Mouse (Mus musculus) embryonic facial prominence, embryonic 15.5 days (tissue): ENCODE measurements at regions not wholly inside any gene's neighbourhood (a gene's known extent, or its start where the extent isn't known, plus 50 kb on each side); places are given as distances from the start of the nearest gene placed in this dataset.

Source experiments
- ATAC-seq: fragments of 200-750 bp; cut with Nextera tagmentation; 2 replicates; pipeline ENCODE4 v1.8.0; 2017; ENCODE audit warnings: low read depth, moderate TSS enrichment; ENCODE audit not compliant: insufficient number of reproducible peaks, low FRiP score, low TSS enrichment
- H3K27ac ChIP-seq: fragments of 300-500 bp; sonication (generic); replicated peaks from 2 replicates; pipeline ENCODE4 v1.5.1; 2015; ENCODE audit warnings: mild to moderate bottlenecking, inconsistent platforms
- H3K27me3 ChIP-seq: fragments of 300-500 bp; sonication (generic); 2 replicates; pipeline ENCODE4 v1.6.1; 2015; ENCODE audit warnings: inconsistent platforms
- H3K36me3 ChIP-seq: fragments of 300-500 bp; sonication (generic); 2 replicates; pipeline ENCODE4 v1.6.1; 2015; ENCODE audit warnings: mild to moderate bottlenecking, inconsistent platforms
- H3K4me1 ChIP-seq: fragments of 300-500 bp; sonication (generic); 2 replicates; pipeline ENCODE4 v1.6.1; 2015; ENCODE audit warnings: inconsistent platforms
- H3K4me2 ChIP-seq: fragments of 300-500 bp; sonication (generic); replicated peaks from 2 replicates; pipeline ENCODE4 v1.6.1; 2015; ENCODE audit warnings: mild to moderate bottlenecking, inconsistent platforms
- H3K4me3 ChIP-seq: fragments of 300-500 bp; sonication (generic); replicated peaks from 2 replicates; pipeline ENCODE4 v1.5.1; 2015; ENCODE audit warnings: mild to moderate bottlenecking, inconsistent platforms
- H3K9ac ChIP-seq: fragments of 300-500 bp; sonication (generic); 2 replicates; pipeline ENCODE4 v1.6.1; 2015; ENCODE audit warnings: inconsistent platforms
- H3K9me3 ChIP-seq: fragments of 300-500 bp; sonication (generic); replicated peaks from 2 replicates; pipeline ENCODE4 v1.6.1; 2016; ENCODE audit warnings: inconsistent platforms
- WGBS: fragments of 180-500 bp; shearing (Covaris S2); methylation state at CpG from one replicate; pipeline ENCODE4 v1.1.7; 2015; 5-methylcytosine and 5-hydroxymethylcytosine counted together

GRCm38 (mm10) chr10:119146342-119146741, 93.5 kb downstream of the Cand1 start:
- no peak overlapping the region for H3K27ac ChIP-seq
- H3K36me3 ChIP-seq = no peaks in the 10 kb centered on the region
- peak; percentile 73 for ATAC-seq
- WGBS = 59% methylated on average over 6 of the region's 6 CpGs
- no peak overlapping the region for H3K4me2 ChIP-seq
- no peak overlapping the region for H3K4me3 ChIP-seq
- no peaks in the 10 kb centered on the region for H3K4me1 ChIP-seq
- no peak overlapping the region for H3K9ac ChIP-seq
- H3K27me3 ChIP-seq = no peaks in the 10 kb centered on the region
- no peaks in the 10 kb centered on the region for H3K9me3 ChIP-seq

GRCm38 (mm10) chr10:119142866-119143265, 97.0 kb downstream of the Cand1 start:
- Histone ChIP-seq H3K27ac (no peak overlapping the region), H3K4me3 (no peak overlapping the region), H3K9me3 (no peaks in the 10 kb centered on the region), H3K36me3 (no peaks in the 10 kb centered on the region), H3K4me1 (no peaks in the 10 kb centered on the region), H3K27me3 (no peaks in the 10 kb centered on the region), H3K9ac (no peak overlapping the region), H3K4me2 (no peak overlapping the region)
- ATAC-seq = no peak
- 91% methylated on average over 6 of the region's 6 CpGs for WGBS

- Histone ChIP-seq H3K4me1 (no peaks in the 10 kb centered on the region), H3K9ac (no peak overlapping the region), H3K4me2 (no peak overlapping the region), H3K4me3 (no peak overlapping the region), H3K9me3 (no peaks in the 10 kb centered on the region), H3K27ac (no peak overlapping the region), H3K36me3 (no peaks in the 10 kb centered on the region), H3K27me3 (no peaks in the 10 kb centered on the region)
- 57% methylated on average over 5 of the region's 5 CpGs for WGBS
- ATAC-seq = no peak
Measured at GRCm38 (mm10) chr10:119142307-119142706, 97.5 kb downstream of the Cand1 start.

- ATAC-seq = no peak
- WGBS = 68% methylated on average over 6 of the region's 6 CpGs
- no peak overlapping the region for H3K27ac ChIP-seq
- no peak overlapping the region for H3K9ac ChIP-seq
- no peaks in the 10 kb centered on the region for H3K4me1 ChIP-seq
- H3K4me3 ChIP-seq = no peak overlapping the region
- H3K36me3 ChIP-seq = no peaks in the 10 kb centered on the region
- no peaks in the 10 kb centered on the region for H3K9me3 ChIP-seq
- no peaks in the 10 kb centered on the region for H3K27me3 ChIP-seq
- H3K4me2 ChIP-seq = no peak overlapping the region
Measured at GRCm38 (mm10) chr10:119138237-119138636, 101.6 kb downstream of the Cand1 start.

- Histone ChIP-seq H3K36me3 (no peaks in the 10 kb centered on the region), H3K4me3 (no peak overlapping the region), H3K4me1 (peaks cover 8% of the 10 kb centered on the region; the same call in 1 of the 2 replicates), H3K27me3 (no peaks in the 10 kb centered on the region), H3K9ac (no peak overlapping the region), H3K9me3 (no peaks in the 10 kb centered on the region), H3K27ac (no peak overlapping the region), H3K4me2 (no peak overlapping the region)
- ATAC-seq = no peak
- 55% methylated on average over 11 of the region's 11 CpGs for WGBS
Measured at GRCm38 (mm10) chr10:119135489-119135924, 104.3 kb downstream of the Cand1 start.

- Histone ChIP-seq H3K36me3 (no peaks in the 10 kb centered on the region), H3K9ac (no peak overlapping the region), H3K4me2 (no peak overlapping the region), H3K4me3 (no peak overlapping the region), H3K27ac (no peak overlapping the region), H3K27me3 (no peaks in the 10 kb centered on the region), H3K9me3 (no peaks in the 10 kb centered on the region), H3K4me1 (peaks cover 8% of the 10 kb centered on the region; the same call in 1 of the 2 replicates)
- no peak for ATAC-seq
- WGBS = 65% methylated on average over 10 of the region's 10 CpGs
Measured at GRCm38 (mm10) chr10:119134797-119135488, 104.9 kb downstream of the Cand1 start.

GRCm38 (mm10) chr10:119131977-119132376, 107.9 kb downstream of the Cand1 start:
- no peaks in the 10 kb centered on the region for H3K9me3 ChIP-seq
- WGBS = 24% methylated on average over 16 of the region's 16 CpGs
- H3K4me1 ChIP-seq = peaks cover 8% of the 10 kb centered on the region; the same call in 1 of the 2 replicates
- H3K27ac ChIP-seq = no peak overlapping the region
- H3K9ac ChIP-seq = no peak overlapping the region
- peak overlapping the region; percentile 15; the same call in 1 of the 2 replicates for H3K4me3 ChIP-seq
- no peaks in the 10 kb centered on the region for H3K27me3 ChIP-seq
- H3K4me2 ChIP-seq = peak overlapping the region; percentile 41
- ATAC-seq = no peak
- H3K36me3 ChIP-seq = no peaks in the 10 kb centered on the region

GRCm38 (mm10) chr10:119130676-119131075, 109.2 kb downstream of the Cand1 start:
- Histone ChIP-seq H3K9me3 (no peaks in the 10 kb centered on the region), H3K9ac (no peak overlapping the region), H3K36me3 (no peaks in the 10 kb centered on the region), H3K4me2 (no peak overlapping the region), H3K4me3 (no peak overlapping the region), H3K27me3 (no peaks in the 10 kb centered on the region), H3K4me1 (peaks cover 8% of the 10 kb centered on the region; the same call in 1 of the 2 replicates), H3K27ac (no peak overlapping the region)
- WGBS = 82% methylated on average over 6 of the region's 6 CpGs
- no peak for ATAC-seq

- H3K4me2 ChIP-seq = no peak overlapping the region
- WGBS = 83% methylated on average over 3 of the region's 3 CpGs
- no peak for ATAC-seq
Measured at GRCm38 (mm10) chr10:119128035-119128434, 111.8 kb downstream of the Cand1 start.

GRCm38 (mm10) chr10:119123517-119123916, 116.3 kb downstream of the Cand1 start:
- no peak overlapping the region for H3K27ac ChIP-seq
- no peak overlapping the region for H3K4me2 ChIP-seq
- H3K27me3 ChIP-seq = no peaks in the 10 kb centered on the region
- no peak for ATAC-seq
- H3K4me1 ChIP-seq = no peaks in the 10 kb centered on the region
- H3K9ac ChIP-seq = no peak overlapping the region
- no peaks in the 10 kb centered on the region for H3K36me3 ChIP-seq
- no peak overlapping the region for H3K4me3 ChIP-seq
- no peaks in the 10 kb centered on the region for H3K9me3 ChIP-seq
- 79% methylated on average over 5 of the region's 5 CpGs for WGBS

More at GRCm38 (mm10) chr10:119128035-119128434, 111.8 kb downstream of the Cand1 start:
- no peaks in the 10 kb centered on the region for H3K9me3 ChIP-seq
- no peak overlapping the region for H3K4me3 ChIP-seq
- no peak overlapping the region for H3K9ac ChIP-seq
- no peaks in the 10 kb centered on the region for H3K36me3 ChIP-seq
- no peaks in the 10 kb centered on the region for H3K27me3 ChIP-seq
- H3K27ac ChIP-seq = no peak overlapping the region
- H3K4me1 ChIP-seq = peaks cover 8% of the 10 kb centered on the region; the same call in 1 of the 2 replicates

GRCm38 (mm10) chr10:119122347-119122746, 117.5 kb downstream of the Cand1 start:
- Histone ChIP-seq H3K4me3 (no peak overlapping the region), H3K36me3 (no peaks in the 10 kb centered on the region), H3K9me3 (no peaks in the 10 kb centered on the region), H3K27ac (no peak overlapping the region), H3K4me1 (no peaks in the 10 kb centered on the region), H3K9ac (no peak overlapping the region), H3K4me2 (no peak overlapping the region), H3K27me3 (no peaks in the 10 kb centered on the region)
- no peak for ATAC-seq
- 88% methylated on average over 8 of the region's 8 CpGs for WGBS

GRCm38 (mm10) chr10:119121575-119121974, 118.3 kb downstream of the Cand1 start:
- no peaks in the 10 kb centered on the region for H3K27me3 ChIP-seq
- no peaks in the 10 kb centered on the region for H3K4me1 ChIP-seq
- 50% methylated on average over 6 of the region's 6 CpGs for WGBS
- H3K9me3 ChIP-seq = no peaks in the 10 kb centered on the region
- no peak for ATAC-seq
- H3K4me3 ChIP-seq = no peak overlapping the region
- no peak overlapping the region for H3K9ac ChIP-seq
- H3K4me2 ChIP-seq = no peak overlapping the region
- H3K27ac ChIP-seq = no peak overlapping the region
- H3K36me3 ChIP-seq = no peaks in the 10 kb centered on the region
